Mouse (Mus musculus): ENCODE results near the gene Amh. TPM values are rescaled to one million over a fixed set of nuclear protein-coding genes. Genes with fewer than 3 reads are reported as not detected.
"Not testable (repeated sequence)": the region's sequence is repeated elsewhere in the genome, so short reads cannot be mapped to it uniquely, and the experiment has no call there.

Amh gene
- polyA plus RNA-seq, 1 experiment, result 0.17 TPM

- Histone ChIP-seq H3K27ac (ENCODE audit: insufficient read depth, low read depth, low read length) (no peak overlapping the region), H3K4me1 (ENCODE audit: control insufficient read depth, insufficient read depth, low read length) (no peaks in the 10 kb centered on the region), H3K4me3 (ENCODE audit: insufficient read depth, low read depth, low read length) (no peak overlapping the region), H3K36me3 (ENCODE audit: control insufficient read depth, insufficient read depth, low read length) (no peaks in the 10 kb centered on the region), H3K27me3 (replicated peaks; ENCODE audit: control insufficient read depth, insufficient read depth, low read length) (no peaks in the 10 kb centered on the region)
- WGBS, result 37% methylated on average over 7 of the region's 7 CpGs
- no peak for DNase-seq
- no peak for TF ChIP-seq POLR2A (IDR thresholded peaks at IDR 0.05; ENCODE audit: low read depth, low read length)
- TF ChIP-seq CTCF (conservative IDR thresholded peaks at IDR 0.05; ENCODE audit: insufficient read depth, insufficient read length, low read depth, low read length), result no peak
Measured at GRCm38 (mm10) chr10:80814800-80815199, 9.8 kb downstream of the Amh start.

- not testable (repeated sequence) for H3K27ac ChIP-seq (ENCODE audit: insufficient read depth, low read depth, low read length); H3K4me3 ChIP-seq (ENCODE audit: insufficient read depth, low read depth, low read length); DNase-seq; H3K27me3 ChIP-seq (replicated peaks; ENCODE audit: control insufficient read depth, insufficient read depth, low read length); H3K4me1 ChIP-seq (ENCODE audit: control insufficient read depth, insufficient read depth, low read length); H3K36me3 ChIP-seq (ENCODE audit: control insufficient read depth, insufficient read depth, low read length)
- WGBS, result 86% methylated on average over 3 of the region's 3 CpGs
Measured at GRCm38 (mm10) chr10:80816303-80816702, 11.3 kb downstream of the Amh start.

- DNase-seq, result no peak
- Histone ChIP-seq H3K27ac (ENCODE audit: insufficient read depth, low read depth, low read length) (no peak overlapping the region), H3K36me3 (ENCODE audit: control insufficient read depth, insufficient read depth, low read length) (no peaks in the 10 kb centered on the region), H3K27me3 (replicated peaks; ENCODE audit: control insufficient read depth, insufficient read depth, low read length) (no peaks in the 10 kb centered on the region), H3K4me1 (ENCODE audit: control insufficient read depth, insufficient read depth, low read length) (no peaks in the 10 kb centered on the region), H3K4me3 (ENCODE audit: insufficient read depth, low read depth, low read length) (no peak overlapping the region)
- WGBS, result 46% methylated on average over 2 of the region's 2 CpGs
- TF ChIP-seq CTCF (conservative IDR thresholded peaks at IDR 0.05; ENCODE audit: insufficient read depth, insufficient read length, low read depth, low read length) (no peak), POLR2A (IDR thresholded peaks at IDR 0.05; ENCODE audit: low read depth, low read length) (no peak)
Measured at GRCm38 (mm10) chr10:80817164-80817563, 12.1 kb downstream of the Amh start.

GRCm38 (mm10) chr10:80817955-80818354, 12.9 kb downstream of the Amh start:
- DNase-seq; H3K4me1 ChIP-seq (ENCODE audit: control insufficient read depth, insufficient read depth, low read length); H3K27me3 ChIP-seq (replicated peaks; ENCODE audit: control insufficient read depth, insufficient read depth, low read length); H3K4me3 ChIP-seq (ENCODE audit: insufficient read depth, low read depth, low read length); H3K27ac ChIP-seq (ENCODE audit: insufficient read depth, low read depth, low read length); H3K36me3 ChIP-seq (ENCODE audit: control insufficient read depth, insufficient read depth, low read length): not testable (repeated sequence)
- WGBS, result 83% methylated on average over 7 of the region's 7 CpGs

- WGBS, result 59% methylated on average over 6 of the region's 6 CpGs
- no peak overlapping the region for H3K27ac ChIP-seq (ENCODE audit: insufficient read depth, low read depth, low read length)
- H3K4me3 ChIP-seq (ENCODE audit: insufficient read depth, low read depth, low read length), result no peak overlapping the region
- H3K36me3 ChIP-seq (ENCODE audit: control insufficient read depth, insufficient read depth, low read length), result no peaks in the 10 kb centered on the region
- DNase-seq, result no peak
- peaks cover under 1% of the 10 kb centered on the region; the same call in 1 of the 2 replicates for H3K4me1 ChIP-seq (ENCODE audit: control insufficient read depth, insufficient read depth, low read length)
- TF ChIP-seq CTCF (conservative IDR thresholded peaks at IDR 0.05; ENCODE audit: insufficient read depth, insufficient read length, low read depth, low read length), result no peak
- no peak for TF ChIP-seq POLR2A (IDR thresholded peaks at IDR 0.05; ENCODE audit: low read depth, low read length)
- H3K27me3 ChIP-seq (replicated peaks; ENCODE audit: control insufficient read depth, insufficient read depth, low read length), result no peaks in the 10 kb centered on the region
Measured at GRCm38 (mm10) chr10:80818599-80819281, 13.7 kb downstream of the Amh start.

- peak; percentile 89 for DNase-seq
- no peaks in the 10 kb centered on the region for H3K36me3 ChIP-seq (ENCODE audit: control insufficient read depth, insufficient read depth, low read length)
- peaks cover 7% of the 10 kb centered on the region; the same call in 1 of the 2 replicates for H3K4me1 ChIP-seq (ENCODE audit: control insufficient read depth, insufficient read depth, low read length)
- H3K27ac ChIP-seq (ENCODE audit: insufficient read depth, low read depth, low read length), result no peak overlapping the region
- WGBS, result 41% methylated on average over 3 of the region's 3 CpGs
- no peaks in the 10 kb centered on the region for H3K27me3 ChIP-seq (replicated peaks; ENCODE audit: control insufficient read depth, insufficient read depth, low read length)
- no peak overlapping the region for H3K4me3 ChIP-seq (ENCODE audit: insufficient read depth, low read depth, low read length)
- TF ChIP-seq CTCF (conservative IDR thresholded peaks at IDR 0.05; ENCODE audit: insufficient read depth, insufficient read length, low read depth, low read length) (no peak), POLR2A (IDR thresholded peaks at IDR 0.05; ENCODE audit: low read depth, low read length) (no peak)
Measured at GRCm38 (mm10) chr10:80819406-80819805, 14.4 kb downstream of the Amh start.

- H3K27ac ChIP-seq (ENCODE audit: insufficient read depth, low read depth, low read length), result no peak overlapping the region
- no peak overlapping the region for H3K4me3 ChIP-seq (ENCODE audit: insufficient read depth, low read depth, low read length)
- DNase-seq, result peak; percentile 63
Measured at GRCm38 (mm10) chr10:80821991-80822390, 16.9 kb downstream of the Amh start.

More at GRCm38 (mm10) chr10:80821991-80822390, 16.9 kb downstream of the Amh start:
- Histone ChIP-seq H3K36me3 (ENCODE audit: control insufficient read depth, insufficient read depth, low read length) (no peaks in the 10 kb centered on the region), H3K27me3 (replicated peaks; ENCODE audit: control insufficient read depth, insufficient read depth, low read length) (no peaks in the 10 kb centered on the region), H3K4me1 (ENCODE audit: control insufficient read depth, insufficient read depth, low read length) (peaks cover 7% of the 10 kb centered on the region; the same call in 1 of the 2 replicates)
- WGBS, result 44% methylated on average over 2 of the region's 2 CpGs
- TF ChIP-seq CTCF (conservative IDR thresholded peaks at IDR 0.05; ENCODE audit: insufficient read depth, insufficient read length, low read depth, low read length) (peak; percentile 48), POLR2A (IDR thresholded peaks at IDR 0.05; ENCODE audit: low read depth, low read length) (no peak)

All from kidney, adult 2 months (tissue).